Mouse (Mus musculus): ENCODE results near the gene Fam98c.

Fam98c gene

GRCm38 (mm10) chr7:29108992-29109955, 46.8 kb downstream of the Fam98c start:
- no peak for DNase-seq (ENCODE audit: low read depth, low spot score)
